Mouse (Mus musculus) gastrocnemius, adult 18-20 months (tissue): ENCODE results near the gene Npm1. TPM values are rescaled to one million over a fixed set of nuclear protein-coding genes. Genes with fewer than 3 reads are reported as not detected.

Source experiments
- DNase-seq: peaks from one replicate; pipeline ENCODE4 v3.0.0; 2021; ENCODE audit warnings: low spot score
- long read RNA-seq, 2 experiments: library from polyadenylated mRNA; stranded (forward); transcript quantifications; one replicate each; pipeline ENCODE4 v2.0.0; 2021
- total RNA-seq, 2 experiments: library from RNA; stranded (reverse); gene quantifications; 2 replicates each; pipeline ENCODE4 v1.2.3; 2021

The Npm1 gene
- total RNA-seq: 100 to 1,000 TPM; 118 to 128 TPM
- long read RNA-seq, experiment 1, transcript Npm1-201 (11 exons, 1,633 nt): major isoform, 53 of 57 reads
- long read RNA-seq, experiment 1, partial matches to known transcripts: 3 of 57 reads
- long read RNA-seq, experiment 1, other reads (novel, unspliced or antisense): 1 of 57 reads
- long read RNA-seq, experiment 2, transcript Npm1-201 (11 exons, 1,633 nt): major isoform, 73 of 77 reads
- long read RNA-seq, experiment 2, partial matches to known transcripts: 2 of 77 reads
- long read RNA-seq, experiment 2, other reads (novel, unspliced or antisense): 1 of 77 reads

DNA sequence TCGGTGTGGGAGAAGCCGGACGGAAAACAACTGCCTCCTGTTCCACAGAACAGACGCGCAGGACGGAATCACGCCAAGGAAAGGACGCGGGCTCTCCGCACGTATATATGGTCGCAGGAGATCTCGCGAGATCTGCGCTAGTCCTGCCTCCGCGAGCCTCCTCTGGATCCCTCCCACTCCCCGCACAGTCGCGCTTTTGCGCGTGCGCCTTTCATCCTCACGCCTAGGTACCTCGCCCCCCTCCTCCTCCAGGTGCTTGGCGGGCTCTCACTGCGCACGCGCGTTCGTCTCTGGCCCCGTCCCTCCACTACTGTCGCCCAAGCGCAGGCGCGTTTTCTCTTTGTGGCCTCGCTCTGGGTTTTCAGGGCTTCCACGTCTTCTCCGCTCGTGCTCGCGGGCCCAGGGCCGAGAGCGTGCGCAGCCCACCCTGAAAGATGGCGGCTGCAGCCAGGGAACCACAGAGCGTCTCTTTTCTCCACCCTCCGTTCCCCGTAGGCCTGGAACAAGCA lies at the start of gene Npm1:
Gene Npm1 (minus strand): TSS at position 209 of the 509 bp plus-strand sequence.
- DNase-seq: peak; percentile 99

DNA sequence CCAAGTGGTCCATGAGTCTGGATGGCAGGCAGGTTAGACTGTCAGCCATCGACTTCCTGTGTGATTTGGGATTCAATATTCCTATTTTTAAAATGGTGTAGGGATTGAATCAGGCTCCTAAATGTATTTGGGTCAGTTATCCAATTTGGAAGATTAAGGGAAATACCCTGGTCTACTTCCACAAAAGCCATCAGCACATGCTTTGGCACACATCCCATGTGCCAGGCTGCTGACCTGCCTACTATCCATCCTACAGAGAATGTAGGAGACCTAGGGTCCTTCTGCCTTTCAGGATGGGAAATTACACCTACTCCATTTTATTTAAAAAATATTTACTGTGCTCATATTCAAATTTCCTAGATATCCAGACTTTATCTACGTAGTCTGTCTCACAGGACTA lies 44.4 kb upstream of the Npm1 start:
- DNase-seq: no peak

DNA sequence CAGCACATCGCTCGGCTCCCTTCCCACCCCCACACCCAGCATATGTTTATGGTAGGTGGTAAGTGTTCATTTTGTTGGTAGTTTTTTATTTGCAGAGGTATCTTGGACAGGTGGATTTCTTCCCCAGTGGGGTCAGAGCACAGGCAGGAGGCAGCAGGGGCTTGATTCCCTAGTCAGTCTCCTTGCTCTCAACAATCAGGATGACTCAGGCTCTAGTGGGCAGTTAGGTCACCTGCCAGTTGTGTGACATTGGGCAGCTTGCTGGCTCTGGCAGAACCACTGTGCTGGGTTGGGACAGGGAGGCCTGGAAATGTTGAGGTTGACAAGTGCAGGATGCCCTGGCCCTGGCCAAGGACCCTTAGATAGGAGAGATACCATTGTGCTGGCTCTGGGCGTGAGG lies 42.0 kb upstream of the Npm1 start:
- no peak for DNase-seq

GRCm38 (mm10) chr11:33204329-33204705 lies 41.3 kb upstream of the Npm1 start:
- DNase-seq: no peak

- no peak for DNase-seq
Measured at GRCm38 (mm10) chr11:33203383-33204328, 40.6 kb upstream of the Npm1 start, which contains the start of gene Tlx3. Gene Tlx3, minus strand, starts transcription at chr11:33203589.

GRCm38 (mm10) chr11:33202972-33203371 lies 40.0 kb upstream of the Npm1 start:
- no peak for DNase-seq

GRCm38 (mm10) chr11:33202296-33202695 lies 39.3 kb upstream of the Npm1 start:
- DNase-seq: no peak

DNA sequence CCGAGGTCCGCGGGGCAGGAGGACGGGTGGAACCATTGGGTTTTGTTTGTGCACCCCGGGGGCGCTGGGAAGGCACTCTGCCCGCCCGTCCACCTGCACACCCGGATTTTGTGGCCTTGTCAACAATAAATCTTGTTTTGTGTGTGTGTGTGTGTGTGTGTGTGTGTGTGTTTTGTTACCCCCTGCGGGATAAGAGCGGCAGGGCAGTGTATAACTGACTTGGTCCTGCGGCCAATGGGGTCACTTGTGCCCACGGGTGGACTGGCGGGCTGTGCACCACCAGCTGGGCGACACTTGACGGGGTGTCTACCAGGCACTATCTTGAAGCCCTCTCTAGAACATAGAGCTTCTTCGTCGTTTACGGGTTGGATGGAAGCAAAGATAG lies 38.6 kb upstream of the Npm1 start:
- no peak for DNase-seq

DNA sequence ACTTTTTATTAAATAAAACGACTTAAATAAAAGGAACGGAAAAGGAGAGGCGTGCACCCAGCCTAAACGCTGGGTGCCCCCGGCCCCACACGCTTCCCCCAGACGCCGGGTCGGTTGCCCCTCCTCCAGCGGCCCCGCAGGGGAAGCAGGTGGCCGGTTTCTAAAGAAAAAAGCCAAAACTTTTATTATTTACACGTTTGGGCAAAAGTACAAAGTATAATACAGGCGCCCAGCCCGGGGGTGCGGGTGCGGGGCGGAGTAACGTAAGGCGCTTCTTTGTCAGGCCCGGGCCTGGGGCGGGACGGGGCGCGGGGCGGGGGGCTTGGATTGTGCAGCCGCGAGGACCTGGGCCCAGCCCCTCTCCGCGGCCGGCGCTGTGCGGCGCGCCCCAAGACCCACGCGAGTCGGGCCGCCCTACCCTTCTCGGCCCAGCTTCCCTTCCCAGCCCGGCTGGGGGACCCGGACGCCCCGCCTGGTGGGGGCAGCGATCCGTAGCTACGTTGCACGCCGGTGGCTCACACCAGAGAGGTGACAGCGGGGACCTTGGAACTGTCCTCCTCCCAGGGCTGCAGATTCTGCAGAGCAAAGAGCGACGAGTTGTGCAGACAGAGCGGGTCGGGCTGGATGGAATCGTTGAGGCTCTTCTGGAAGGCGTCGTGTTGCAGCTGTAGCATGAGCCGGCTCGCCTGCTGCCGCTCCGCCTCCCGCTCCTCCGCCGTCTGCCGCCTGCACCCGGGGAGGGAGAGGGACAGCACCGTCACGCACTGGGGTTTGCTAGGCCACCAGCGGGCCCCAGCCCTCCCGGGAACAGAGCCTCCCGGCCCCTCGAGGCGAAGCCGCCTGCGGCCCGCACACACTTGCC lies 38.0 kb upstream of the Npm1 start:
- no peak for DNase-seq

GRCm38 (mm10) chr11:33199906-33200763 lies 37.1 kb upstream of the Npm1 start:
- DNase-seq: no peak

GRCm38 (mm10) chr11:33199117-33199514 lies 36.1 kb upstream of the Npm1 start:
- no peak for DNase-seq

GRCm38 (mm10) chr11:33198351-33199116 lies 35.5 kb upstream of the Npm1 start:
- no peak for DNase-seq

- DNase-seq: no peak
Measured at GRCm38 (mm10) chr11:33197673-33198072, 34.7 kb upstream of the Npm1 start.

DNA sequence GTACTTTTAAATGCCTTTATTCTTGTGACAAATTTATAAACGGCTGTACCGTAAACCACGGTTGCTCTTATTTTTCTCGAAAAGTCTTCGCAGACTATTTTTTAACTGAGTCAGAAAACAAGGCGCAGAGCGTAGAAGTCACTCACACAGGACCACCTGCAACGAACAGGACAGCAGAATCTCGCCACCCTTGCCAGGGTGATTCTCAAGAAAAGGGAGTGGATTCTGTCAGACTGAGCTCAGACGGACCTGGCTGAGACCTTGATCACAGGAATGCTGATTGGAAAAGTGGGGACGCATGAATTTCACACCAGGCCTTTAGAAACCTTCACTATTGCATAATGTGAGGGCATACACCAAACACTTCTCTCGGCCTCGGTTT lies 34.1 kb upstream of the Npm1 start:
- no peak for DNase-seq

DNA sequence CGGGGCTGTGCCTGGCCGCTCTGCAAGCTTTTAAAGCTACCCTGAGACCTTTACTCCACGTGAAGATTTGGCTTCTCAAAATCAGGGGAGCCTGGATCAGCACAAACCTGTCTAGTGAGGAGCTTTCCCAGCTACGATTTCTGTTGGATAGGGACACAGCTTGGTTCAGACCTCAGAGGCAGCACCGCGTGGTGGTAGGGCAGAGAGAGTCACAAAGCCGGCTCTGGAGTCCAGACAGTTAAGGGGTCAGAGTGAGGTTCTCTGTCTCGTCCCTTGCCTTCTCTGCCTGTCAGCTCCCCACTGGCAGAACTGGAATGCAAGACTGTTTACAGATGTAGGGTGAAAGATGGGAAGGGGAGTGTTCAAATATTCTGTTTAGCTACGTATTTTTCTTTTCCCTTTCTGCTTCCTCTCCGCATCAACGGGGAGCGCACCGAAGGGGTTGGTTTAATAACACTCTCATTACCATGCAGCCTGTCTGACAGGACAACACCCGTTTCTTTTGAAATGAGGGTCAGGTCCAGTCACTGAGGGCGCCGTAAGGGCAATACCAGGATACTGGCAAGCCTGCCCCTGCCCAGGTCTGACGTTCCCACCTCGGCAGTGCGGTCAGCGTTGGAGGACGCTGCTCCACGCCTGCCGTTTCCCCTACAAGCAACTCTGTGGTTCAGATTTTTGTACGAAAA lies 33.6 kb upstream of the Npm1 start:
- DNase-seq: no peak

DNA sequence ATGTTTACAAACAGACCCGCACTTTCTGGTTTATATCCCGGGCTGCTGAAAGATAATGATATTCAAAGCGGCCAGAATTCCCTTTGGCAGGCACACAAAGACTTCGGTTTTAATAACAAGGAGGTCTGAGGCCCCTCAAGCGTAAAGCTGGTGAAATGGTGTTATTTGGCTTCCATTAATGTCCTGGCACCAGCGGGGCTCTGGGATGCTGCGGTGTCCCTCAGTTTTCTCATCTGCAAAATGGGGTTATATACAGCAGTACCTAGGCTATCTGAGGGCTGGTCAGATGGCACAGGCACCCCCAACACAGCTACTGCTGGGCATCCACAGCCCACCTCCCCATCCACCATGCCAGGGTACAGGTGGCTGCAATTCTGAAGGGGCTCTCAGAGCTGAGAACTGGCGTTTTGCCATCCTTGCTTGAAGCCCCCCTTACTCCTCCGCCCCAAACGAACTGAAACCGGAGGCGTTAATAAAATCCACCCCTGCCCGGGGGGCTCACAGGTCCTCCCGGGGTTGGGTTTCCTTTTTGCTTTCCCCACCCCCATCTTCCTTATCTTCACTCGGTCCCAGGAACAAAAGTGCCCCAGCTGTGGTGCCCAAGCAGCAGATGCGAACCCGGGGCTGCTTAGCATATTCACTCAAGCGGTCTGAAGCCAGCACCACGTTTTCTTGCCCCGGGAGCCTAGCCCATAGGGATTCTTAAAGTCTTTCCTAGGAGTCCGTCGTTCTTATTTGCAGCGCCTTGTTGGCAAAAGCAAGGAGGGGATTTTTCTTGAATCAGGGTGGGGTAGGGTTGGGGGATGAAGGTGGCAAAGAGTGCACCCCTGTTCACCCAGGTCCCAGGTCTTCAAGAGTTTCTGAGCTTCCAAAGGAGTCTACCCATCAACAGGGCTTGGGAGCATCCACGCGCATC lies 32.8 kb upstream of the Npm1 start:
- no peak for DNase-seq

DNA sequence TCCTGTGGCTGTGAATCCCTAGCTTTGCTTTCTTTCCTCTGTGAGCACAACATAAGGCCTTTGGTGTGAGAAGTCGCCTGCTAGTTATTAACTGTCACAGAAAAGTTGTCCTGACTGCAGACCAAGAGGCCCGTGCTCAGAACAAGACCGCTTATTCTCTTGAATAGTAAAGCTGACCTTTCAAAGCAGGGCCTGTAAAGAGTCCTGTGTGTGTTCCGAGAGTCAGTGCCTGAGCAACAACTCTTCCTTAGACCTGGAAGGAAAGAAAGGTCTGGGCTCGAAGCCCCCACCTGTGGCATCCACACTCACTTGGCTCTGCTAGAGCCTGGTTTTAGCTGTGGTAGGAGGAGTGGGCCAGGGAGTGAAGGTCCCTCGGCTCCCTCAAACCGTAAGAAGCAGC lies 32.1 kb upstream of the Npm1 start:
- DNase-seq: no peak

GRCm38 (mm10) chr11:33193695-33194094 lies 30.7 kb upstream of the Npm1 start:
- no peak for DNase-seq
